Mouse (Mus musculus) heart, embryonic 16.5 days (tissue): ENCODE measurements at regions not wholly inside any gene's neighbourhood (a gene's known extent, or its start where the extent isn't known, plus 50 kb on each side); places are given as distances from the start of the nearest gene placed in this dataset.

ENCODE experiments used
- ATAC-seq: fragments of 200-750 bp; cut with Nextera tagmentation; replicated peaks from 2 replicates; pipeline ENCODE4 v1.8.0; 2017; ENCODE audit warnings: moderate number of reproducible peaks; ENCODE audit not compliant: insufficient read depth, low FRiP score; ENCODE audit errors: extremely low read depth
- H3K27ac ChIP-seq: fragments of 300-500 bp; sonication (generic); 2 replicates; pipeline ENCODE4 v1.5.1; 2014; ENCODE audit warnings: mild to moderate bottlenecking, low read length, control low read depth, moderate library complexity
- H3K27me3 ChIP-seq: fragments of 300-500 bp; sonication (generic); 2 replicates; pipeline ENCODE4 v1.6.1; 2014; ENCODE audit warnings: low read length, mixed read lengths; ENCODE audit not compliant: control insufficient read depth, insufficient read depth
- H3K36me3 ChIP-seq: fragments of 300-500 bp; sonication (generic); 2 replicates; pipeline ENCODE4 v1.6.1; 2014; ENCODE audit not compliant: control insufficient read depth, insufficient read depth
- H3K4me1 ChIP-seq: fragments of 300-500 bp; sonication (generic); 2 replicates; pipeline ENCODE4 v1.6.1; 2014; ENCODE audit warnings: low read length, mixed read lengths; ENCODE audit not compliant: control insufficient read depth, insufficient read depth
- H3K4me2 ChIP-seq: fragments of 300-500 bp; sonication (generic); 2 replicates; pipeline ENCODE4 v1.6.1; 2014; ENCODE audit warnings: low read depth, mild to moderate bottlenecking, control low read depth, low read length
- H3K4me3 ChIP-seq: fragments of 300-500 bp; sonication (generic); 2 replicates; pipeline ENCODE4 v1.5.1; 2014; ENCODE audit warnings: mild to moderate bottlenecking, control low read depth, low read length
- H3K9ac ChIP-seq: fragments of 300-500 bp; sonication (generic); 2 replicates; pipeline ENCODE4 v1.6.1; 2014; ENCODE audit warnings: low read length, control low read depth
- H3K9me3 ChIP-seq: fragments of 300-500 bp; sonication (generic); replicated peaks from 2 replicates; pipeline ENCODE4 v1.6.1; 2016; ENCODE audit warnings: low read length; ENCODE audit not compliant: control insufficient read depth
- WGBS: fragments of 180-500 bp; shearing (Covaris S2); extraction: QIAGEN DNeasy Blood & Tissue Kit; methylation state at CpG from one replicate; pipeline ENCODE4 v1.1.7; 2014; 5-methylcytosine and 5-hydroxymethylcytosine counted together

DNA sequence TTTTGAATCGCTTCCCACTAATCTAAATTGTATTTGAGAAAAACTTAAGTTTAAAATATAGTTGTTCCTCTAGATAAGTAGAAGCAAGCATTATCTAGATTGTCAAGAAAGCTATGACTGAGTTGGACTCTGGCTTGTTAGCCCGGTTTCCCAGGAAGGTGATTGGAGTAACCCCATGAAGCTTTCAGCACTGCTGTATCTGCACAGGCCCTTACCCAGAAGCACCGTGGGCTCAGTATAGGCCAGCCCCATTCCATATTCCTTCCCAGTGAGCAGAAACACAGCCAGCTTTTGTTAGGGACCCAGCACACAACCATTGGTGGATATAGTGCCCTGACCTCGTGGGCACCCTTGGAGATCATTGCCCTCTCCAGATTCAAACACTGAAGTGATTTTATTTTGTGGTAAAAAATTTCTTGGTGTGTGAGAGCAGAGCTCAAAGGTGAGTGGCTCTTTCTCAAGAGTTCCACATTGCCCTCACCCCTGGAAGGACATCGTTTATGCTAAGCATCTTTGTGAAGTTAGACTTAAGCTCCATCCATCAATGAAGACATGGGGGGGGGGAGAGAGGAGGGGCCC is 323.3 kb upstream of the Rnaseh2b start:
- ATAC-seq = no peak
- H3K27ac ChIP-seq = no peak overlapping the region
- whole genome bisulfite sequencing = 73% methylated on average over 5 of the region's 5 CpGs
- no peak overlapping the region for H3K9ac ChIP-seq
- H3K36me3 ChIP-seq = no peaks in the 10 kb centered on the region
- H3K9me3 ChIP-seq = no peaks in the 10 kb centered on the region
- no peaks in the 10 kb centered on the region for H3K4me1 ChIP-seq
- H3K4me3 ChIP-seq = no peak overlapping the region
- H3K4me2 ChIP-seq = no peak overlapping the region
- H3K27me3 ChIP-seq = no peaks in the 10 kb centered on the region

DNA sequence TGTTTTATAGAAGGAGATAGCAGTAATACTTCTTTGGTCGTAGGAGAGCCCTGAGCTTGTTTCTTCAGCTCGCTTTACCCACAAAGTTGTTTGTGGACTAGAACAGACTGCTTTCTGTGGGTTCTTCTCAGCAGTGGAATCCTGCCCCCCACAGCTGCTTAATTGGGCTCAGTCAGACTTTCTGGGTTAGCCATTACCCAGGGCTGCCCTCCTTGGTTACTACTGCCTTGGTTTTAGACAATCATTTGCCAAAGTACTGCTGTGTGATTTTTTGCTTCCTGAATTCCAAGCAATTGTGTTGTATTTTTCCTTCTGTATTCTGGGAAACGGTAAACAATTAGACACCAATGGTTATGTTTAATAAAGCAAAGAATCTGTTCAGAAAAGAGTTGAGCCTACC is 321.8 kb upstream of the Rnaseh2b start:
- WGBS = 83% methylated on average over 3 of the region's 3 CpGs

DNA sequence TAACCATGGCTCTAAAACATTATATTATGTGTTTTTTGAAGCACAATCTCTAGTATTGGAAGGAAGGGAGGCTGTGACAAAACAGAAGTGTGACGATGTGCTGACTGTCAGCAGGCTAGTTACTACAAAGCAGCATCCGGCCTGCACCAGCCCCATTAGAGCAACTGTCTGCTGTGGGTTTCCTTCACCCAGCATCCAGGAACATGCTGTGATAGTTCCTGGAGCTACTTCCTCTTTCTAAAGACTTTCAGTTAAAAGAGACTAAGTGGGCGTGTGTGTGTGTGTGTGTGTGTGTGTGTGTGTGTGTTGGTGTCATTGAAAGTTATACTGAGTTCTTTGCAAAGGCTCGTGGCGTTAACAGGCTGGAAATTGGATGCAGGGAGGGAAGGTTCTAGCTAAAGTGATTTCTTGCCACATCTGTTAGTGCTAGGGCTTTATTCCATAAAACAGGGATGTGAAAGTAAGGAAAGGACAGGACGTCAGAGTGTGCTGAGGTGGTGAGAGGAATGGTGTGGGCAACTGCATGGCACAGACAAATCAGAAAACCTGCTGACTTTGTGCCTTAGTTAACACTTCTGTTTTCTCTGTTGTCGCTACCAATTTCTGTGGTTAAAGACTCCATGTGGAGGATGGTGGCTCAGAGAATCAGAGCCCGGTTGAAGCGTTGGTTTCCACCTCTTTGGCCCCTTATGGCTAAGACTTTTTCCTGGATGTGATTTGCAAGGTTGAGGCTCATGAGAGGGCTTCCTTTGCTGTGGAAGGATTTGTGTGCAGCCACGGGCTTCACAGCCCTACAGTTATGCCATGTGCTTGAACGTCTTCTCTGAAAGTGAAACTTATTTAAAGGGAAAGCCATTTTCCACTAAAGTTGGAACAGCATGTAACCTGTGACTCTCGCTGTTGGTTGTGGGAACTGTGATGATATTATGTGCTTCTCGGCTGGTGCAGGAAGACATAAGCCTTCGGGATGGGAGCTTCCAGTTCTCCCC is 321.0 kb upstream of the Rnaseh2b start:
- H3K4me2 ChIP-seq = peak overlapping the region; percentile 13
- H3K27me3 ChIP-seq = no peaks in the 10 kb centered on the region
- no peak overlapping the region for H3K4me3 ChIP-seq
- no peaks in the 10 kb centered on the region for H3K36me3 ChIP-seq
- peak; percentile 67 for ATAC-seq
- no peak overlapping the region for H3K9ac ChIP-seq
- H3K4me1 ChIP-seq = no peaks in the 10 kb centered on the region
- no peaks in the 10 kb centered on the region for H3K9me3 ChIP-seq
- 0 out of 2 replicates have a peak overlapping the region, but pooled peaks have one; percentile 9 for H3K27ac ChIP-seq
- WGBS = 70% methylated on average over 14 of the region's 14 CpGs

More for the DNA sequence above, 321.8 kb upstream of the Rnaseh2b start:
- H3K4me2 ChIP-seq = no peak overlapping the region
- no peak overlapping the region for H3K4me3 ChIP-seq
- ATAC-seq = no peak
- H3K4me1 ChIP-seq = no peaks in the 10 kb centered on the region
- H3K27me3 ChIP-seq = no peaks in the 10 kb centered on the region
- H3K9ac ChIP-seq = no peak overlapping the region
- H3K27ac ChIP-seq = no peak overlapping the region
- no peaks in the 10 kb centered on the region for H3K9me3 ChIP-seq
- H3K36me3 ChIP-seq = no peaks in the 10 kb centered on the region

DNA sequence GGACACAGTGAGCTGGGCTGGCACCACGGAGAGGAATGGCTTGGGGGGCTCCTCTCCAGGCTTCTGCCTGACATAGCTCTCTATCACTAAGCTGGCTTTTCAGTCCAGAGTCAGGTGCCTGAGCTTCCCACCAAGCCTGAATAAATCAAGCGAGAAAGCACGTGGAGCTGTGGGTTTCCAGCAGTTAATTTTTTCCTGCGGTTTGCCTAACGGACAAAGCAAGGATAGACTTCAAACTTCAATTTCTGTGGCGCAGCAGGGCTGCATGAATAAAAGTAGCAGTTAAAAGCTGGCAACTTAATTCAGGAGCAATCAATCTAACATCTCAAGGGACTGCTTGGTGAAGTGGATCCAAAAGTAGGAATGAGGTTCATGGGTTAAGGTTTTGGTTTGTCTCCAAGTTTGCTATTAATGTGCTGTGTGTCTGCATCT is 317.1 kb upstream of the Rnaseh2b start:
- Histone ChIP-seq H3K27me3 (no peaks in the 10 kb centered on the region), H3K4me1 (no peaks in the 10 kb centered on the region), H3K36me3 (no peaks in the 10 kb centered on the region), H3K27ac (no peak overlapping the region), H3K9ac (no peak overlapping the region), H3K4me3 (no peak overlapping the region), H3K4me2 (no peak overlapping the region), H3K9me3 (no peaks in the 10 kb centered on the region)
- no peak for ATAC-seq
- WGBS = 74% methylated on average over 6 of the region's 6 CpGs

DNA sequence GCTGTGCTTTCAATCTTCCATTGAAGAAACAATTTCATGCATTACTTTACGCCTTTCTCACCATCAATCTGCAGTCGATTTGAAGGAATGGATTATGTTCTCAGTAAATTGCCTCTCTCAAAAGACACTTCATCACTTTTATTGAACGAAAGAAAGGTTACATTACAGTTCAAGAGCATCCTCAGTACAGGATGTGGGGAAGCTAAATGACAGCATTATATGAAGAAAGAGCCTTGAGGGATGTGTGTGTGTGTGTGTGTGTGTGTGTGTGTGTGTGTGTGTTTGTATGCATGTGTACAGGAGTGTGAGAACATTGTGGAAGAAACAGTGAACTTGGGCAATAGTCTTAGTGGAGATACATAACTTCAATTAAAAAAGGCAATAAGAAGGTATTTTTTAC is 311.8 kb upstream of the Rnaseh2b start:
- Histone ChIP-seq H3K4me3 (no peak overlapping the region), H3K9me3 (peaks cover 5% of the 10 kb centered on the region), H3K9ac (no peak overlapping the region), H3K4me2 (no peak overlapping the region), H3K4me1 (no peaks in the 10 kb centered on the region), H3K27ac (no peak overlapping the region), H3K36me3 (no peaks in the 10 kb centered on the region), H3K27me3 (no peaks in the 10 kb centered on the region)
- ATAC-seq = no peak
- 78% methylated on average over 3 of the region's 3 CpGs for WGBS

DNA sequence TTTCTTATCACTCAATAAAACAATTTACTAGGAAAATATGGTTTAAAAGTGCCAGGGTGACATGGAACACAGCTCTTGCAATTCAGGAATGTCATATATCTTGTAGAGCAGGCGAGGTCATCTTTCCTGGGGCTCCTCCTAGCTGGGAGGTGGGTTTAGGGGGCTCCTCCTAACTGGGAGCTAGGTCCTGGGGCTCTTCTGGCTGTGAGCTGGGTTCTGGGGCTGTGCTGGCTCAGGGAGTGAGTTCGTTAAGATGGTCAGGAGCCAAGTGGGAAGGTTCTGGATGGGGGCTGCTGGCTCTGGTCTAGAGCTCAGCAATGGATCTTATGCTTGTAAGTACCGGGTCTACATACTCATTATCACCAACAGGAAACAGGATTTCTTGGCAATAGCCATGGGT is 306.8 kb upstream of the Rnaseh2b start:
- Histone ChIP-seq H3K9ac (no peak overlapping the region), H3K9me3 (peaks cover 5% of the 10 kb centered on the region), H3K4me1 (no peaks in the 10 kb centered on the region), H3K27me3 (no peaks in the 10 kb centered on the region), H3K4me2 (no peak overlapping the region), H3K4me3 (no peak overlapping the region), H3K36me3 (no peaks in the 10 kb centered on the region), H3K27ac (no peak overlapping the region)
- WGBS = 58% methylated on average over 3 of the region's 3 CpGs
- no peak for ATAC-seq

DNA sequence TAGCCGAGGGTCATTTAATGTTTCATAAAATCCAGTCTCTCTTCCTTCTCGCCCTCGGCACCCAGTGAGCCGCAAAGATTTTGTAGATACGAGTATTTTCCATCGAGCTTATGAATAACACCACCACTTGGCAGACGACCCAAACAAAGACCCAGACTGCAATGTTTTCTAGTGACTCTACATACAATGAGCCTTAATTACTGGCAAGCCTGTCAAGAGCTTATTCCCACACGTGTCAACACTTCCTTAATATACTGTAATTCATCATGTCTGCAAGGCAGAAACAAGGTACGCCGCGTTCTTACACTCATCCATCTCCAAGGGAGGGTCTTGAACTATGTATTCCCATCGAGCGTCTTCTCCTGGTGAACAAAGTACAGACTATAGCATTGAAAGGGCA is 306.2 kb upstream of the Rnaseh2b start:
- H3K4me2 ChIP-seq = no peak overlapping the region
- H3K27me3 ChIP-seq = no peaks in the 10 kb centered on the region
- no peak overlapping the region for H3K27ac ChIP-seq
- H3K9ac ChIP-seq = no peak overlapping the region
- WGBS = 71% methylated on average over 13 of the region's 13 CpGs
- ATAC-seq = no peak
- no peaks in the 10 kb centered on the region for H3K4me1 ChIP-seq
- H3K36me3 ChIP-seq = no peaks in the 10 kb centered on the region
- H3K9me3 ChIP-seq = peaks cover 5% of the 10 kb centered on the region
- H3K4me3 ChIP-seq = no peak overlapping the region

DNA sequence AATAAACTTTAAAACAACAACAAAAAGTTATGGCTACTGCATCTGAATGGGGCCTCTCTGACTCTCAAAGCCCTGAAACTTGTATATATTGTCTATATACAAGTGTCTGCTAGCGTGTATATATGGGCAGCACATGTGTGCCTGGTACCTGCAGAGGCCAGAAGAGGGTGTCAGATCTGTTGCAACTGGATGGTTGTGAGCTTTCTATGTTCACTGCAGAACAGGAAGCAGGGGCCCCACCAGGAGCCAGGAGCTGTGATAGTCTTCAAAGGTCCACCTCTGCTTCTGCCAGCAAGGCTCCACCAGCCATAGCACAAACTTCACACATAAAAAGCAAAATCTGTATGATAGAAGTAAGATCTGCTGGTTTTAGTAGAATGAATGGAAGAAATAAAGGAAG is 297.1 kb upstream of the Rnaseh2b start:
- no peak for ATAC-seq
- Histone ChIP-seq H3K9ac (no peak overlapping the region), H3K4me3 (no peak overlapping the region), H3K36me3 (no peaks in the 10 kb centered on the region), H3K4me1 (no peaks in the 10 kb centered on the region), H3K27ac (no peak overlapping the region), H3K9me3 (no peaks in the 10 kb centered on the region), H3K4me2 (no peak overlapping the region), H3K27me3 (no peaks in the 10 kb centered on the region)
- WGBS = 70% methylated on average over 1 of the region's 1 CpGs

DNA sequence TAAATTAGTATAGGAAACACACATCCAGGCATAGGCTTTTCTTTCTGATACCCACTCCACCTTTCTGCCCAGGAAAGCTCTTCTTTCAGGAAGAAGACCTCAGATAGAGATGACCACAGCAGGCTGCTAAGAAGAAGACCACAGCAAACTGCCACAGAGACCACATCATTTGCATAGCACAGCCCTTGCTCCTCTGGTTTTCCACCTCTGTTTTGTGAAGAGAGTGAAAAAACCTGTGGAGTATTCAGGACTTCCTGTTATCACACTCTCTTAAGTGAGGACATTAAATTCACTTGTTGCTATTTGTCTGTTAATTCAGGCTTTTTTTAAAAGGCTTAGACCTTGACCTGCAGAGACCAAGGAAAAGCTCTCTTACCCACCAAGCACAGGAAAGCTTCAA is 294.7 kb upstream of the Rnaseh2b start:
- no peaks in the 10 kb centered on the region; the same call in 1 of the 2 replicates for H3K27me3 ChIP-seq

More for the DNA sequence above, 294.7 kb upstream of the Rnaseh2b start:
- Histone ChIP-seq H3K27ac (no peak overlapping the region), H3K36me3 (no peaks in the 10 kb centered on the region), H3K4me1 (no peaks in the 10 kb centered on the region), H3K4me3 (no peak overlapping the region), H3K9me3 (no peaks in the 10 kb centered on the region), H3K9ac (no peak overlapping the region), H3K4me2 (no peak overlapping the region)
- no peak for ATAC-seq
